Mouse (Mus musculus): ENCODE measurements at regions not wholly inside any gene's neighbourhood (a gene's known extent, or its start where the extent isn't known, plus 50 kb on each side); places are given as distances from the start of the nearest gene placed in this dataset.
"Not testable (repeated sequence)": the region's sequence is repeated elsewhere in the genome, so short reads cannot be mapped to it uniquely, and the experiment has no call there.

GRCm38 (mm10) chr10:70866737-70867136 lies 211.0 kb upstream of the Phyhipl start:
- peak; percentile 75 for ATAC-seq (ENCODE audit: poor library complexity, severe bottlenecking)

DNA sequence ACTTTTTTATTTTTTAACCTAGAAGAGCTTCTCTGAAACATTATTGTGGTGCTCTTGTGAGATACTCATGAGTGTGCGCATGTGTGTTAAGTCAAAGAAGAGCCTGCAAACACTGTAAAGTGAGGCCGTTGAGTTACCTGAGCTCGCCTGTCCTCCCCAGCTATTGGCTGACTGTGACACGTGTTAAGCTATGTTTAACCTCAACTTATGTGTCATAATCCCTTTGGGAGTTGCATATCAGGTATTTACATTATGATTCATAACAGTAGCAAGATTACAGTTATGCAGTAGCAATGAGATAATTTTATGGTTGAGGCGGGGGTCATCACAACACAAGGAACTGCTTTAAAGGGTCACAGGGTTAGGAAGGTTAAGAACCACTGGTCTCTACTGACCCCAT lies 208.9 kb upstream of the Phyhipl start:
- no peak for ATAC-seq (ENCODE audit: poor library complexity, severe bottlenecking)

- ATAC-seq (ENCODE audit: poor library complexity, severe bottlenecking), result no peak
Observed at GRCm38 (mm10) chr10:70862022-70862335, 206.2 kb upstream of the Phyhipl start.

DNA sequence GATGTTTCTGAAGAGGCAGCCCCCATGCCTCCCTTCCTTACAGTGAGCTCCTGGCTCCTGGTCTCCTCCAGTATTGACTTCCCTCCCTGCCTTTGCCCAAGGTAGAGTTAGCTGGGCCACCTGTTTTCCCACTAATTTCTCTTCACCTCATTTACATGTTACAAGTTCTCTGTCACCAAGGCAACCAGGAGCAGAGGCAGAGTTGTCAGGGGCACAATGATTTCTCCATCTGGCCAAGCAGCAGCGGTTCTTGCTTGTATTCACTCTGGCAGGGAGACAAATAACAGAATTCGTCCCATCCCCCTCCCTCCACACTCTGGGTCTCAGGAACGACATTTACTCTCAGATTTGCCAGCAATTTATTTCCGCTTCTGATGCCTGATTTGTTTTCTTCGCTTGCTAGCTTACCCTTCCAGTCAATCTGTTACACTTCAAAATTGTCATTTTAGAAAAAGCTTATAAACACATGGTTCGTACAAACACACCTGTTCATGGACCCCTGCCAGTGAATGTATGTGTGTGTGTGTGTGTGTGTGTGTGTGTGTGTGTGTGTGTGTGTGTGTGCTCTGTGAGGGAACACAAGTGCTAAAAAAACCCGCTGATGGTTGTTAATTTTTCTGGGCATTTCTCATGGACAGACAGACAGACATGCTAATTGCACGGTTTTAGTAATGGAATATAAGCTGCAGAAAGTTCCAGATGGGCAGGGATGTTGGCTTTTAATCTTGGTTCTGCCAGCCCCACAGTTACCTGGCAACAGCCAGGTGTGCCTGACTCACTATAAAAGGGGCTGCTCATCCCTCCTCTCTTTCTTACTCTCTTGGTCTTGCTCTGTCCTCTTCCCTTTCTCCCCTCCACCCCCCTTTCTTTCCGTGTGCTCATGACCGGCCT lies 205.6 kb upstream of the Phyhipl start:
- ATAC-seq (ENCODE audit: poor library complexity, severe bottlenecking), result no peak

DNA sequence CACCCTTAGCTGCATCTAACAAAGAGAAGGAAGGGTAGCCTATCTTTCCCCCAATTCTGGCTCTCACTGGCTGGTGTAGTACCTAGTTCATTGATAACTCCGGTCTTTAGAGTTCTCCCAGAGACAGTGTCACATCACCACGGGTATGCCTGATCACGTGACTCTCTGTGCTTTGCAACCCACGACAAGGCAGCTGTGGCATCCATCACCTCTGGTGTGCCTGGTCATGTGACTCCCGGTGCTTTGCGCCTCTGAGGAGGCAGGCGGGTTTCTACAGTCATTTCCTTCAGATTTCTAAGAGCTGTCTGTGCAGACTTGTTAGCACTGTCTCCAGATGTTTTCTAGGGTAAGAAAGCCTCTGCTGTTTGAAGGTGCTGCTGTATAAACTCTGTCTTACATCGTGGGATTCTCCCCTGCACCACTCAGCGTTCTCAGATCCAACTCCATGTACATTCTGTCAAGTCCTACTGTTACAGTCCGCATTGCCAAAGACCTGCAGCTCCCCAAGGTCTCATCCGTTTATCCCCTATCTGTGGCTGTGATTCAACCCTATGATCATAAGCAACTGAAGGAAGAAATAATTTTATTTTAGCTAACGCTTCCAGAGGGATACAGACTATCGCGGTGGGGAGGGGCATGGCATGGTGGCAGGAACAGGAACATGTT lies 201.5 kb upstream of the Phyhipl start:
- no peak for ATAC-seq (ENCODE audit: poor library complexity, severe bottlenecking)

GRCm38 (mm10) chr10:70855948-70856347 lies 200.2 kb upstream of the Phyhipl start:
- no peak for ATAC-seq (ENCODE audit: poor library complexity, severe bottlenecking)

GRCm38 (mm10) chr10:70853614-70854013 lies 197.8 kb upstream of the Phyhipl start:
- no peak for ATAC-seq (ENCODE audit: poor library complexity, severe bottlenecking)

DNA sequence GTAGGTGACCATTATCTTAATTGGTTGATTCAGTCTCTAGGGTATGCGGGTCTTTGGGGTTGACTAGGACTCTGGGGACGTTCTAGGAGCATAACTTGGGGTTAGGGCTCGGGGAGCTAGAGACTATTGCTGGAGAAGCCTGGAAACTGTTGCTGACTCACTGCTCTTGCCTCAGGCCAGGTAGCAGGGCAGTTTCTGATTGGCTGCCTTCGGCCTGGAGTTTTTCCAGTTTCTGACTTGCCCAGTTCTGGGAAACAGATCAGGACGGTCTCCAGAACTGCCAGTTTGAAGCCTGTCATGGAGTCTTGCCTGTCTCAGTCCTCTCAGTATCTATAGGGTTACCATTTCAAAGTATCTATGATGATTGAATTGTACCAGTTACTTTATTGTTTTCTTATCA lies 192.4 kb upstream of the Phyhipl start:
- ATAC-seq (ENCODE audit: poor library complexity, severe bottlenecking), result no peak

- no peak for ATAC-seq (ENCODE audit: poor library complexity, severe bottlenecking)
Observed at GRCm38 (mm10) chr10:70847341-70847882, 191.6 kb upstream of the Phyhipl start.

DNA sequence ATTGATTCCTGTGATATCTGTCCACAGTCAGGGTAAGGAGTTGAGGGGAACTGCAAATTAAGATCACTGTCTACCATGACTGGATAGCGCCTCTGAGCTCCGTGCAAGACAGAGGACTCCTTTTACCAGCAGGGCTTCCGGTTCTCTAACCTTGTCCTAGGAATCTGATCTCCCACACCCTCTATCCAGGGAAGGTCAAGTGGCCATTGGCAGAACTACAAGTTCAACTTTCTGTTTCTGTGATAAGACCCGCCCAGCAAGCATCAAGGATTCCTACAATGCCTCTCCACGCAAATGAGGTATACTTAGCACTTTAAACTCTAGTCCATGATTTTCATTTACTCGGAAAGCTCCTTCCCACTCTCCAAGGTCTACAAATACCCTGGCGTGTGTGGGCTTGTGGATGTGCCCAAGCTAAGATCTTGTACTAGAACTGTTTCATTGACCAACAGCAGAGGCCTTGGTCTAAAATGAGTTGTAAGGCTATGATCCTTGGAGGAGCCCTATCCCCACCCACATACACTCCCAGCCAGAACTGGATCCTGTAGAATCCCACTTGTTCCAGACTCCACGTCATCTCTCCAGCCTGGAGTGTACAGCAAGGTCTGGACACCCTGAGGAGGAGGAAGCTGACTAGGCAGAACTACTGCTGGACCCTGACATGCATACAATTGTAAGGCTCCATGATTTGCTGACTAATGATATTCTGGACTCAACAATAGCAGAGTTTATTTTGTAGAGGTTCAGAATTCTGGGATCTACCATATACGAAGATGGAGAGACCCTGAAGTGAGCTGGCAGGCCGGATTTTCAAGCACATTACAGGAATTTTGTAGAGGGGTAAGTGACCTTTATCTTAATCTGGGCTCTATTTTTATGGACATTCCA lies 190.8 kb upstream of the Phyhipl start:
- no peak for ATAC-seq (ENCODE audit: poor library complexity, severe bottlenecking)

DNA sequence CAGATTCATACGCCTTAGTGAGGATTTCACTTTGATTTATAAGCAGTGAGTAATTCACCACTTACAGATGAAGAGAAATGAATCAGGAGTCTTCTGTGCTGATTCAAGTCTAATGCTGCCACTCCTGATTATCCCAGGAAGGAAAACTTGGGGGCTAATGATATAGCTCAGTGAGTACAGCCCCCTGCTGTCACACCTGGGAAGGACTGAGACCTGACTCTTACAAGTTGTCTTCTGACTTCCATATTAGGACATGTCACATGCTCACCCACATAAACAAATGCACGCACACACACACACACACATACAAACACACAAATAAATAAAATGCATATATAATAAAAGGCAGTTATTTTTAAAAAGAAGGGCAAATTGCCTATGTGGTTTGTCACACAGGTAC lies 188.1 kb upstream of the Phyhipl start:
- ATAC-seq (ENCODE audit: poor library complexity, severe bottlenecking), result no peak

DNA sequence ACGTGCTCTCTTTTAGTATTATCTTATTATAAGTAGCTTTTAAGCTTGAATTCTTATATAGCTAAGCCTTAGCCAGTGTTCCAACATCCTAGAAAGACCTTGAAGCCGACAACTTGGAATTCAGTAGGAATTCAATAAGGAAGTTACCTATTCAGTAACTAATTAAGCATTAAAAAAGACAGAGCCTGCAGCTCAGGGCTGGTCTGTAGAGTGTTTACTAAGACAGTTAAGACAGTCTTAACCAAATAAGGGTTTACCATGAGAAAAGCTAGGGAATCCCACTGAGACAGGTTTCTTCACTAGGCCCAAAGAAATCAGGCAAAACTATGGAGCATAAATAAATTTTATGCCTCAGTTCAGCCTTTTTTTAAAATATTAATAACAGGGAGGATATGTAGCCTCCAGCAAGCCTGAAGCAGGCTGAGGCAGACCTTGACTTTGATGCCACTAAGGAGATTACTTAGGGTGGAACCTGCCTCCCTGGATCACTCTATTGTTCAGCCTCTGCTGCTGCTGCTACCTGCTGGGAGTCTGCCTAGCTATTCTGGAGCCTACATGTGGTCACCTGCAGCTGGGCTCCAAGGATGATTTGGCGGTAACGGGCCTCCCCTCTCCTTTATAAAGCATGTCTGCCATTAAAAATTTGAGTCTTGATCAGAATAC lies 186.5 kb upstream of the Phyhipl start:
- ATAC-seq (ENCODE audit: poor library complexity, severe bottlenecking), result no peak

- ATAC-seq (ENCODE audit: poor library complexity, severe bottlenecking), result not testable (repeated sequence)
Observed at GRCm38 (mm10) chr10:70841179-70841578, 185.4 kb upstream of the Phyhipl start.

- no peak for ATAC-seq (ENCODE audit: poor library complexity, severe bottlenecking)
Observed at GRCm38 (mm10) chr10:70838147-70838546, 182.4 kb upstream of the Phyhipl start.

GRCm38 (mm10) chr10:70837326-70837725 lies 181.6 kb upstream of the Phyhipl start:
- no peak for ATAC-seq (ENCODE audit: poor library complexity, severe bottlenecking)

GRCm38 (mm10) chr10:70832616-70833015 lies 176.9 kb upstream of the Phyhipl start:
- ATAC-seq (ENCODE audit: poor library complexity, severe bottlenecking), result no peak

DNA sequence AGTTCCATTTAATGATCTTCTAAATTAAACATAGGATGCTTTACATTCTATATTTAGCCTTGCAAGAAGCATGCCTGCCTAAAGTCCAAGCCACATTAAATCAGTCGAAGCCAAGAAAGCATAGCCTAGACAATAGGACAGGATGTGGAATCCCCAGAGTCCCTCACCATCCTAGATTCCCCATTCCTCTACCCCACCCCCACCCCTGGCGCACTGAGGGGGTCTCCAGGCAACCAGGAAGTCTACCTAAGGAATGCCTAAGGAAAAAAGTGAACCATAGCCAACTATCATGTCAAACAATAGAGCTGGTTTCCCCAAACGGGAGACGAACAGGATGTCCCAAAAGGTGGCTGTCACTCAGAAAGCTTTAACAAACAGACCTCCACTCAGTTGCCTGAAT lies 172.5 kb upstream of the Phyhipl start:
- no peak for ATAC-seq (ENCODE audit: poor library complexity, severe bottlenecking)

GRCm38 (mm10) chr10:70827522-70827921 lies 171.8 kb upstream of the Phyhipl start:
- not testable (repeated sequence) for ATAC-seq (ENCODE audit: poor library complexity, severe bottlenecking)

DNA sequence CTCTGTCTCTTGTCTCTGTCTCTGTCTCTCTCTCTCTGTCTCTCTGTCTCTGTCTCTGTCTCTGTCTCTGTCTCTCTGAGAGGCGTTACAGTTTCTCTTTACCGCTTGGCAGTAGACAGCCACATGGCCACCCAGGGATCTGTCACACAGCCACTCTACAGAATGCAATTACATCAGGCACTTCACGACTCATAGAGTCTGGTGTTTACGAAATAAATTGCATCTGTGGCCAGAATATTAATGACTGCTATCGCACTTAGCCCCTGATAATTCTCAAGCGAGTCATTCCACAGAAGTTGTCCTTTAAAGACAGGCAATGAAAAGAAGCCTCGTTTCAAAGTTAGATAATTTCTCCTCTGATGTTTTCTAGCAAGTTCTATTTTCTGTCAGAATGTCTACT lies 170.9 kb upstream of the Phyhipl start:
- no peak for ATAC-seq (ENCODE audit: poor library complexity, severe bottlenecking)

- ATAC-seq (ENCODE audit: poor library complexity, severe bottlenecking), result no peak
Observed at GRCm38 (mm10) chr10:70825451-70825850, 169.7 kb upstream of the Phyhipl start.

- ATAC-seq (ENCODE audit: poor library complexity, severe bottlenecking), result no peak
Observed at GRCm38 (mm10) chr10:70824461-70824860, 168.7 kb upstream of the Phyhipl start.
